Mouse (Mus musculus): ENCODE results near the gene Cc2d2a. TPM values are rescaled to one million over a fixed set of nuclear protein-coding genes. Genes with fewer than 3 reads are reported as not detected.

Gene Cc2d2a
- total RNA-seq (2021) = 10 to 100 TPM; 12.7 to 15.2 TPM
- long read RNA-seq, partial matches to known transcripts = 1 of 2 reads
- long read RNA-seq, other reads (novel, unspliced or antisense) = 1 of 2 reads

- DNase-seq (ENCODE audit: low spot score in 2 of 2) = peak; percentile 43 to 51
These were observed at the start of gene Cc2d2a for GRCm38 (mm10) chr5:43661997-43662961. Gene Cc2d2a, plus strand, starts transcription at chr5:43662346.

GRCm38 (mm10) chr5:43621575-43622299 is 40.4 kb upstream of the Cc2d2a start:
- peak in 1 of 2 experiments; percentile 32 for DNase-seq (ENCODE audit: low spot score in 2 of 2)

- no peak for DNase-seq (ENCODE audit: low spot score in 2 of 2)
These were observed 36.7 kb upstream of the Cc2d2a start for GRCm38 (mm10) chr5:43625407-43625806.

- no peak for DNase-seq (ENCODE audit: low spot score in 2 of 2)
These were observed 28.0 kb upstream of the Cc2d2a start for GRCm38 (mm10) chr5:43634071-43634601.

- peak; percentile 38 to 45 for DNase-seq (ENCODE audit: low spot score in 2 of 2)
These were observed 27.5 kb upstream of the Cc2d2a start for GRCm38 (mm10) chr5:43634602-43635081.

GRCm38 (mm10) chr5:43645020-43645419 is 17.1 kb upstream of the Cc2d2a start:
- no peak for DNase-seq (ENCODE audit: low spot score in 2 of 2)

GRCm38 (mm10) chr5:43647098-43647774 is 14.9 kb upstream of the Cc2d2a start:
- DNase-seq (ENCODE audit: low spot score in 2 of 2) = no peak

GRCm38 (mm10) chr5:43661498-43661897 is 648 bp upstream of the Cc2d2a start:
- no peak for DNase-seq (ENCODE audit: low spot score in 2 of 2)

GRCm38 (mm10) chr5:43663531-43663930 is 1.4 kb downstream of the Cc2d2a start:
- no peak for DNase-seq (ENCODE audit: low spot score in 2 of 2)

- peak in 1 of 2 experiments; percentile 25 for DNase-seq (ENCODE audit: low spot score in 2 of 2)
These were observed 3.0 kb downstream of the Cc2d2a start for GRCm38 (mm10) chr5:43665144-43665543.

GRCm38 (mm10) chr5:43669118-43669645 is 7.0 kb downstream of the Cc2d2a start:
- DNase-seq (ENCODE audit: low spot score in 2 of 2) = no peak

- peak; percentile 80 to 87 for DNase-seq (ENCODE audit: low spot score in 2 of 2)
These were observed 10.2 kb downstream of the Cc2d2a start for GRCm38 (mm10) chr5:43672177-43672911.

GRCm38 (mm10) chr5:43673083-43673482 is 10.9 kb downstream of the Cc2d2a start:
- DNase-seq (ENCODE audit: low spot score in 2 of 2) = no peak

GRCm38 (mm10) chr5:43685466-43685865 is 23.3 kb downstream of the Cc2d2a start:
- no peak for DNase-seq (ENCODE audit: low spot score in 2 of 2)

- DNase-seq (ENCODE audit: low spot score in 2 of 2) = no peak
These were observed 30.3 kb downstream of the Cc2d2a start for GRCm38 (mm10) chr5:43692489-43692888.

- DNase-seq (ENCODE audit: low spot score in 2 of 2) = no peak
These were observed 35.0 kb downstream of the Cc2d2a start for GRCm38 (mm10) chr5:43697133-43697532.

GRCm38 (mm10) chr5:43699240-43699639 is 37.1 kb downstream of the Cc2d2a start:
- no peak for DNase-seq (ENCODE audit: low spot score in 2 of 2)

GRCm38 (mm10) chr5:43721538-43722451 is 59.6 kb downstream of the Cc2d2a start:
- no peak for DNase-seq (ENCODE audit: low spot score in 2 of 2)

GRCm38 (mm10) chr5:43722452-43722783 is 60.3 kb downstream of the Cc2d2a start:
- no peak for DNase-seq (ENCODE audit: low spot score in 2 of 2)

All from layer of hippocampus, postnatal 10 days (tissue).